Mouse (Mus musculus) MEL (cell line): Measurements from ENCODE around the gene Morf4l1. TPM values are rescaled to one million over a fixed set of nuclear protein-coding genes. Genes with fewer than 3 reads are reported as not detected.

Experiments
- DNase-seq: peaks from one replicate; pipeline ENCODE4 v3.0.0; 2011; ENCODE audit warnings: low read depth, low spot score
- H3K27ac ChIP-seq: 2 replicates; pipeline ENCODE4 v1.5.1; 2012; ENCODE audit warnings: low read depth, mild to moderate bottlenecking, control low read depth, low read length, moderate library complexity; ENCODE audit not compliant: control insufficient read depth
- H3K27me3 ChIP-seq, 2 experiments: fragments of 150-350 bp in 1 of 2; sonication (generic) in 1 of 2; 2 replicates each; pipeline ENCODE4 v1.6.1; 2012; ENCODE audit warnings: low read length in 2 of 2, mild to moderate bottlenecking in 2 of 2, improper control_type of control experiment in 1 of 2, moderate library complexity in 1 of 2; ENCODE audit not compliant: insufficient read depth in 2 of 2, control insufficient read depth in 1 of 2
- H3K36me3 ChIP-seq, 2 experiments: 2 replicates each; pipeline ENCODE4 v1.6.1; 2012 to 2014; ENCODE audit warnings: low read length in 2 of 2, improper control_type of control experiment in 1 of 2, inconsistent platforms in 1 of 2, mild to moderate bottlenecking in 1 of 2; ENCODE audit not compliant: insufficient read depth in 2 of 2, control insufficient read depth in 1 of 2
- H3K4me1 ChIP-seq, 2 experiments: fragments of 150-350 bp in 1 of 2; sonication (generic) in 1 of 2; 2 replicates each; pipeline ENCODE4 v1.6.1; 2012; ENCODE audit warnings: low read length in 2 of 2, improper control_type of control experiment in 1 of 2, mild to moderate bottlenecking in 1 of 2; ENCODE audit not compliant: insufficient read depth in 2 of 2, control insufficient read depth in 1 of 2
- H3K4me3 ChIP-seq, 2 experiments: fragments of 150-350 bp in 1 of 2; sonication (generic) in 1 of 2; 2 replicates each; pipeline ENCODE4 v1.5.1; 2012; ENCODE audit warnings: low read depth in 2 of 2, low read length in 2 of 2, mild to moderate bottlenecking in 2 of 2, moderate library complexity in 2 of 2, control low read depth in 1 of 2, improper control_type of control experiment in 1 of 2; ENCODE audit not compliant: control insufficient read depth in 1 of 2, insufficient read depth in 1 of 2
- H3K79me2 ChIP-seq: 2 replicates; pipeline ENCODE4 v1.6.1; 2012; ENCODE audit warnings: mild to moderate bottlenecking, low read length, moderate library complexity; ENCODE audit not compliant: control insufficient read depth, poor library complexity, insufficient read depth
- H3K9ac ChIP-seq: 2 replicates; pipeline ENCODE4 v1.6.1; 2012; ENCODE audit warnings: low read depth, mild to moderate bottlenecking, control low read depth, low read length, moderate library complexity; ENCODE audit not compliant: control insufficient read depth, poor library complexity, severe bottlenecking
- H3K9me3 ChIP-seq: fragments of 150-350 bp; sonication (generic); replicated peaks from 2 replicates; pipeline ENCODE4 v1.6.1; 2012; ENCODE audit warnings: mild to moderate bottlenecking, low read length, improper control_type of control experiment, moderate library complexity; ENCODE audit not compliant: insufficient read depth
- BHLHE40 ChIP-seq: IDR thresholded peaks from 2 replicates; pipeline ENCODE4 v1.6.1; 2012; ENCODE audit warnings: low read depth, mild to moderate bottlenecking, inconsistent platforms, low read length, improper control_type of control experiment, borderline replicate concordance
- CHD1 ChIP-seq: IDR thresholded peaks from 2 replicates; pipeline ENCODE4 v1.6.1; 2012; ENCODE audit warnings: low read depth, mild to moderate bottlenecking, inconsistent platforms, low read length, improper control_type of control experiment
- CHD2 ChIP-seq: IDR thresholded peaks from 2 replicates; pipeline ENCODE4 v1.6.1; 2011; ENCODE audit warnings: low read length, improper control_type of control experiment
- CTCF ChIP-seq, 3 experiments: IDR thresholded peaks in 2 of 3; conservative IDR thresholded peaks in 1 of 3; 2 replicates each; pipeline ENCODE4 v1.5.1; 2011 to 2012; ENCODE audit warnings: low read length in 3 of 3, low read depth in 2 of 3, mild to moderate bottlenecking in 2 of 3, improper control_type of control experiment in 1 of 3, inconsistent platforms in 1 of 3, mixed read lengths in 1 of 3, moderate library complexity in 1 of 3; ENCODE audit not compliant: control insufficient read depth in 1 of 3, insufficient read depth in 1 of 3, poor library complexity in 1 of 3, severe bottlenecking in 1 of 3
- E2F4 ChIP-seq: IDR thresholded peaks from 2 replicates; pipeline ENCODE4 v1.6.1; 2011; ENCODE audit warnings: low read depth, low read length, improper control_type of control experiment, borderline replicate concordance
- ELF1 ChIP-seq: IDR thresholded peaks from 2 replicates; pipeline ENCODE4 v1.6.1; 2014; ENCODE audit warnings: low read depth, mild to moderate bottlenecking, inconsistent platforms, low read length, improper control_type of control experiment, moderate library complexity
- EP300 ChIP-seq, 2 experiments: IDR thresholded peaks; 2 replicates each; pipeline ENCODE4 v1.6.1; 2011; ENCODE audit warnings: improper control_type of control experiment in 2 of 2, low read length in 2 of 2, low read depth in 1 of 2, mild to moderate bottlenecking in 1 of 2
- GABPA ChIP-seq: IDR thresholded peaks from 2 replicates; pipeline ENCODE4 v1.6.1; 2012; ENCODE audit warnings: low read depth, mild to moderate bottlenecking, inconsistent platforms, low read length, improper control_type of control experiment, moderate library complexity
- GATA1 ChIP-seq: IDR thresholded peaks from 2 replicates; pipeline ENCODE4 v1.6.1; 2011; ENCODE audit warnings: low read depth, low read length, improper control_type of control experiment
- HCFC1 ChIP-seq: IDR thresholded peaks from 2 replicates; pipeline ENCODE4 v1.6.1; 2012; ENCODE audit warnings: low read depth, mild to moderate bottlenecking, inconsistent platforms, low read length, improper control_type of control experiment, moderate library complexity
- MAFK ChIP-seq: IDR thresholded peaks from 2 replicates; pipeline ENCODE4 v1.6.1; 2011; ENCODE audit warnings: low read depth, mild to moderate bottlenecking, low read length, improper control_type of control experiment, borderline replicate concordance
- MXI1 ChIP-seq: IDR thresholded peaks from 2 replicates; pipeline ENCODE4 v1.6.1; 2011; ENCODE audit warnings: mild to moderate bottlenecking, low read depth, low read length, improper control_type of control experiment
- MYB ChIP-seq: IDR thresholded peaks from 2 replicates; pipeline ENCODE4 v1.6.1; 2011; ENCODE audit warnings: mild to moderate bottlenecking, low read depth, low read length, improper control_type of control experiment
- POLR2A ChIP-seq, 2 experiments: IDR thresholded peaks; 2 replicates each; pipeline ENCODE4 v1.6.1; 2011 to 2012; ENCODE audit warnings: low read length in 2 of 2, mild to moderate bottlenecking in 2 of 2, control low read depth in 1 of 2, improper control_type of control experiment in 1 of 2, low read depth in 1 of 2, moderate library complexity in 1 of 2; ENCODE audit not compliant: control insufficient read depth in 1 of 2, insufficient read depth in 1 of 2, poor library complexity in 1 of 2
- POLR2AphosphoS2 ChIP-seq: IDR thresholded peaks from 2 replicates; pipeline ENCODE4 v1.6.1; 2011; ENCODE audit warnings: low read length, improper control_type of control experiment
- RAD21 ChIP-seq: IDR thresholded peaks from 2 replicates; pipeline ENCODE4 v1.6.1; 2011; ENCODE audit warnings: mild to moderate bottlenecking, low read depth, low read length, improper control_type of control experiment
- RCOR1 ChIP-seq: IDR thresholded peaks from 2 replicates; pipeline ENCODE4 v1.6.1; 2012; ENCODE audit warnings: low read depth, mild to moderate bottlenecking, inconsistent platforms, low read length, improper control_type of control experiment
- SIN3A ChIP-seq: IDR thresholded peaks from 2 replicates; pipeline ENCODE4 v1.6.1; 2012; ENCODE audit warnings: low read length, improper control_type of control experiment, inconsistent platforms
- SMC3 ChIP-seq: IDR thresholded peaks from 2 replicates; pipeline ENCODE4 v1.6.1; 2011; ENCODE audit warnings: low read depth, low read length, improper control_type of control experiment
- TBP ChIP-seq: IDR thresholded peaks from 2 replicates; pipeline ENCODE4 v1.8.0; 2011; ENCODE audit warnings: low read depth, low read length, improper control_type of control experiment
- TCF12 ChIP-seq: IDR thresholded peaks from 2 replicates; pipeline ENCODE4 v1.6.1; 2014; ENCODE audit warnings: low read depth, mild to moderate bottlenecking, inconsistent platforms, low read length, improper control_type of control experiment, moderate library complexity
- UBTF ChIP-seq: IDR thresholded peaks from 2 replicates; pipeline ENCODE4 v1.6.1; 2012; ENCODE audit warnings: low read depth, mild to moderate bottlenecking, inconsistent platforms, low read length, improper control_type of control experiment, moderate library complexity, borderline replicate concordance; ENCODE audit not compliant: insufficient read depth
- ZKSCAN1 ChIP-seq: IDR thresholded peaks from 2 replicates; pipeline ENCODE4 v1.6.1; 2012; ENCODE audit warnings: low read depth, mild to moderate bottlenecking, inconsistent platforms, low read length, improper control_type of control experiment, moderate library complexity
- polyA plus RNA-seq, 2 experiments: library from polyadenylated mRNA; stranded (reverse) in 1 of 2; unstranded in 1 of 2; fragments of >175 nt in 1 of 2; fragments of >200 nt in 1 of 2; gene quantifications; 2 replicates each; pipeline versions ENCODE4 v1.2.1 to v1.2.4; 2012; ENCODE audit warnings: low replicate concordance in 2 of 2, low read depth in 1 of 2; ENCODE audit not compliant: insufficient read length in 2 of 2, insufficient read depth in 1 of 2, missing spikeins in 1 of 2
- total RNA-seq: library from RNA; depleted of rRNA; stranded (reverse); fragments of 300-350 nt; gene quantifications from 2 replicates; pipeline ENCODE4 v1.2.3, GENCODE M21; 2012

Morf4l1 gene
- total and polyA plus RNA-seq, 3 experiments, result 107 to 292 (median 190) TPM

DNA sequence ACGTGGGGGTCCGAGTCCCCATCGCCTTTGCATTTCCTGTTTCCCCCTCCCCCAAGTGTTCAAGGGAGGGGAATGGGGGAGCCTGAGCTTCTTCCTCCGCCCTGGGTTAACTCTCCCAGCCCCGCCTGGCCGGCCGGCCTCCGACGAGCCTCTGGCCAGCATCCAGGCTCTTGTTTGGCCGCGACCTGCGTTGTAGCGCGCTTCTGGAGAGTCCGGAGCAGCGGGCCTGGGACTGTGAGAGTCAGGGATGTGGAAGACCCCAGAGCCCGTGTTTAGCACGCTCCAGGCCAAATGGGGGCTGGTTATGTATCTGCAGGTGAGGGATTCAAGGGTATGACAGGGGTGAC is 49.1 kb upstream of the Morf4l1 start:
- no peaks in the 10 kb centered on the region for H3K79me2 ChIP-seq
- no peak for DNase-seq
- no peak overlapping the region for H3K9ac ChIP-seq
- H3K4me1 ChIP-seq, result no peaks in the 10 kb centered on the region
- no peak overlapping the region for H3K27ac ChIP-seq
- no peak overlapping the region for H3K4me3 ChIP-seq
- no peaks in the 10 kb centered on the region for H3K27me3 ChIP-seq
- H3K36me3 ChIP-seq, result no peaks in the 10 kb centered on the region
- no peak for TF ChIP-seq SIN3A
- TF ChIP-seq MAFK, result no peak
- TF ChIP-seq EP300 (IDR thresholded peaks at IDR 0.05; ENCODE audit: low read depth in 1 of 2, low read length in 2 of 2), result no peak
- no peak for TF ChIP-seq HCFC1
- TF ChIP-seq GABPA, result no peak
- no peaks in the 10 kb centered on the region for H3K9me3 ChIP-seq

GRCm38 (mm10) chr9:90162926-90163748 is 48.6 kb upstream of the Morf4l1 start, which contains the start of gene Adamts7:
Gene Adamts7, plus strand, starts transcription at chr9:90163069.
- H3K27me3 ChIP-seq, result no peaks in the 10 kb centered on the region
- no peak within 1 kb of the TSS for H3K27ac ChIP-seq
- H3K9ac ChIP-seq, result no peak within 1 kb of the TSS
- no peaks in the 10 kb centered on the region for H3K79me2 ChIP-seq
- no peak within 1 kb of the TSS for H3K4me3 ChIP-seq
- no peaks in the 10 kb centered on the region for H3K4me1 ChIP-seq
- TF ChIP-seq POLR2AphosphoS2 (no peak), CHD2 (no peak), MYB (no peak), BHLHE40 (no peak), RCOR1 (no peak), SMC3 (no peak), POLR2A (IDR thresholded peaks at IDR 0.05; ENCODE audit: control insufficient read depth in 1 of 2, insufficient read depth in 1 of 2, low read depth in 1 of 2, low read length in 2 of 2, poor library complexity in 1 of 2) (no peak), RAD21 (no peak), ZKSCAN1 (no peak), CHD1 (no peak), MXI1 (no peak), ELF1 (no peak), TCF12 (no peak), E2F4 (no peak), UBTF (no peak), GATA1 (no peak), TBP (no peak), CTCF (IDR thresholded peaks at IDR 0.05 in 2 of 3, conservative IDR thresholded peaks at IDR 0.05 in 1 of 3; ENCODE audit: control insufficient read depth in 1 of 3, insufficient read depth in 1 of 3, low read depth in 2 of 3, low read length in 3 of 3, poor library complexity in 1 of 3, severe bottlenecking in 1 of 3) (no peak)
- H3K9me3 ChIP-seq, result no peaks in the 10 kb centered on the region
- no peaks in the 10 kb centered on the region for H3K36me3 ChIP-seq
- no peak for DNase-seq
